Mouse (Mus musculus): ENCODE results near the gene Kcnip4. TPM values are rescaled to one million over a fixed set of nuclear protein-coding genes. Genes with fewer than 3 reads are reported as not detected.

Gene Kcnip4
- polyA plus RNA-seq, 1 experiment, result not detected

GRCm38 (mm10) chr5:48490864-48491477 lies 1033.7 kb downstream of the Kcnip4 start:
- H3K27me3 ChIP-seq (ENCODE audit: control insufficient read depth), result no peaks in the 10 kb centered on the region
- TF ChIP-seq GATA1 (IDR thresholded peaks at IDR 0.05; ENCODE audit: low read length), result no peak
- TF ChIP-seq TAL1 (IDR thresholded peaks at IDR 0.05; ENCODE audit: low read length), result no peak
- no peaks in the 10 kb centered on the region for H3K4me1 ChIP-seq (ENCODE audit: control insufficient read depth)
- H3K36me3 ChIP-seq (ENCODE audit: control insufficient read depth), result no peaks in the 10 kb centered on the region
- no peak overlapping the region for H3K4me3 ChIP-seq (replicated peaks)
- H3K9me3 ChIP-seq (ENCODE audit: control insufficient read depth, low read length), result no peaks in the 10 kb centered on the region

GRCm38 (mm10) chr5:48489549-48490288 lies 1035.0 kb downstream of the Kcnip4 start:
- H3K36me3 ChIP-seq (ENCODE audit: control insufficient read depth), result no peaks in the 10 kb centered on the region
- no peaks in the 10 kb centered on the region for H3K9me3 ChIP-seq (ENCODE audit: control insufficient read depth, low read length)
- H3K4me1 ChIP-seq (ENCODE audit: control insufficient read depth), result no peaks in the 10 kb centered on the region
- no peak overlapping the region for H3K4me3 ChIP-seq (replicated peaks)
- no peak for TF ChIP-seq TAL1 (IDR thresholded peaks at IDR 0.05; ENCODE audit: low read length)
- no peak for TF ChIP-seq GATA1 (IDR thresholded peaks at IDR 0.05; ENCODE audit: low read length)
- no peaks in the 10 kb centered on the region for H3K27me3 ChIP-seq (ENCODE audit: control insufficient read depth)

GRCm38 (mm10) chr5:48483112-48483511 lies 1041.6 kb downstream of the Kcnip4 start:
- H3K36me3 ChIP-seq (ENCODE audit: control insufficient read depth), result no peaks in the 10 kb centered on the region
- H3K27me3 ChIP-seq (ENCODE audit: control insufficient read depth), result no peaks in the 10 kb centered on the region
- no peaks in the 10 kb centered on the region for H3K4me1 ChIP-seq (ENCODE audit: control insufficient read depth)
- H3K9me3 ChIP-seq (ENCODE audit: control insufficient read depth, low read length), result no peaks in the 10 kb centered on the region
- H3K4me3 ChIP-seq (replicated peaks), result no peak overlapping the region
- TF ChIP-seq TAL1 (IDR thresholded peaks at IDR 0.05; ENCODE audit: low read length), result no peak
- no peak for TF ChIP-seq GATA1 (IDR thresholded peaks at IDR 0.05; ENCODE audit: low read length)

GRCm38 (mm10) chr5:48460221-48460620 lies 1064.5 kb downstream of the Kcnip4 start:
- Histone ChIP-seq H3K4me3 (replicated peaks) (no peak overlapping the region), H3K9me3 (ENCODE audit: control insufficient read depth, low read length) (peaks cover 2% of the 10 kb centered on the region; the same call in 1 of the 2 replicates), H3K4me1 (ENCODE audit: control insufficient read depth) (no peaks in the 10 kb centered on the region), H3K36me3 (ENCODE audit: control insufficient read depth) (no peaks in the 10 kb centered on the region), H3K27me3 (ENCODE audit: control insufficient read depth) (no peaks in the 10 kb centered on the region)
- no peak for TF ChIP-seq TAL1 (IDR thresholded peaks at IDR 0.05; ENCODE audit: low read length)
- no peak for TF ChIP-seq GATA1 (IDR thresholded peaks at IDR 0.05; ENCODE audit: low read length)

- Histone ChIP-seq H3K4me3 (replicated peaks) (no peak overlapping the region), H3K36me3 (ENCODE audit: control insufficient read depth) (no peaks in the 10 kb centered on the region), H3K27me3 (ENCODE audit: control insufficient read depth) (no peaks in the 10 kb centered on the region), H3K4me1 (ENCODE audit: control insufficient read depth) (no peaks in the 10 kb centered on the region), H3K9me3 (ENCODE audit: control insufficient read depth, low read length) (no peaks in the 10 kb centered on the region)
- TF ChIP-seq GATA1 (IDR thresholded peaks at IDR 0.05; ENCODE audit: low read length), result no peak
- TF ChIP-seq TAL1 (IDR thresholded peaks at IDR 0.05; ENCODE audit: low read length), result no peak
Measured at GRCm38 (mm10) chr5:48448888-48449287, 1075.8 kb downstream of the Kcnip4 start.

- Histone ChIP-seq H3K4me1 (ENCODE audit: control insufficient read depth) (no peaks in the 10 kb centered on the region), H3K4me3 (replicated peaks) (no peak overlapping the region), H3K36me3 (ENCODE audit: control insufficient read depth) (no peaks in the 10 kb centered on the region), H3K27me3 (ENCODE audit: control insufficient read depth) (no peaks in the 10 kb centered on the region), H3K9me3 (ENCODE audit: control insufficient read depth, low read length) (no peaks in the 10 kb centered on the region)
- TF ChIP-seq GATA1 (IDR thresholded peaks at IDR 0.05; ENCODE audit: low read length), result no peak
- TF ChIP-seq TAL1 (IDR thresholded peaks at IDR 0.05; ENCODE audit: low read length), result no peak
Measured at GRCm38 (mm10) chr5:48430459-48430858, 1094.2 kb downstream of the Kcnip4 start.

GRCm38 (mm10) chr5:48421957-48422356 lies 1102.8 kb downstream of the Kcnip4 start:
- no peaks in the 10 kb centered on the region for H3K4me1 ChIP-seq (ENCODE audit: control insufficient read depth)
- H3K36me3 ChIP-seq (ENCODE audit: control insufficient read depth), result no peaks in the 10 kb centered on the region
- no peak overlapping the region for H3K4me3 ChIP-seq (replicated peaks)
- no peak for TF ChIP-seq TAL1 (IDR thresholded peaks at IDR 0.05; ENCODE audit: low read length)
- no peak for TF ChIP-seq GATA1 (IDR thresholded peaks at IDR 0.05; ENCODE audit: low read length)
- no peaks in the 10 kb centered on the region for H3K9me3 ChIP-seq (ENCODE audit: control insufficient read depth, low read length)
- no peaks in the 10 kb centered on the region for H3K27me3 ChIP-seq (ENCODE audit: control insufficient read depth)

GRCm38 (mm10) chr5:48419741-48420140 lies 1105.0 kb downstream of the Kcnip4 start:
- no peaks in the 10 kb centered on the region for H3K9me3 ChIP-seq (ENCODE audit: control insufficient read depth, low read length)
- no peaks in the 10 kb centered on the region for H3K4me1 ChIP-seq (ENCODE audit: control insufficient read depth)
- no peaks in the 10 kb centered on the region for H3K27me3 ChIP-seq (ENCODE audit: control insufficient read depth)
- TF ChIP-seq GATA1 (IDR thresholded peaks at IDR 0.05; ENCODE audit: low read length) (no peak), TAL1 (IDR thresholded peaks at IDR 0.05; ENCODE audit: low read length) (no peak)
- H3K4me3 ChIP-seq (replicated peaks), result no peak overlapping the region
- H3K36me3 ChIP-seq (ENCODE audit: control insufficient read depth), result no peaks in the 10 kb centered on the region

GRCm38 (mm10) chr5:48412261-48412660 lies 1112.4 kb downstream of the Kcnip4 start:
- no peaks in the 10 kb centered on the region for H3K27me3 ChIP-seq (ENCODE audit: control insufficient read depth)
- H3K4me3 ChIP-seq (replicated peaks), result no peak overlapping the region
- TF ChIP-seq TAL1 (IDR thresholded peaks at IDR 0.05; ENCODE audit: low read length) (no peak), GATA1 (IDR thresholded peaks at IDR 0.05; ENCODE audit: low read length) (no peak)
- no peaks in the 10 kb centered on the region for H3K4me1 ChIP-seq (ENCODE audit: control insufficient read depth)
- no peaks in the 10 kb centered on the region for H3K36me3 ChIP-seq (ENCODE audit: control insufficient read depth)
- no peaks in the 10 kb centered on the region for H3K9me3 ChIP-seq (ENCODE audit: control insufficient read depth, low read length)
